In the genomic region with DNA sequence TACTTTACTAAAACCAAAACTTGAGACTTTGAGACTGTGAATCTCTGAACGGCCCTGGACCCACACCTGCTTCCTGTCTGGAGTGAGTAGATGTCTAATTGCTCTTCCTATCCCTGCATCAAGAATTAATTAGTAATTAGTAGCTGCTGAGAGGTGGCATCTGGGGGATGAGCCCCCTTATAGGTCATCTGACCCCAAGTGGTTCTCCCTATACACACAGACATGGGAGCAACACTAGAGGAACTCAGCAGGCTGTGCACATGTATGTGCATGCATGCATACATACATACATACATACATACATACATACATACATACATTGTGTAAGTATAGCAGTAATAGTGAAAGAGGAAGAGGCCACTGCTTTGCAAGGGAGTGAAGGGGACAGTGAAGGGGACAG, we compare ENCODE assay signal across 27 mouse cellular contexts. TPM values are rescaled to one million over a fixed set of nuclear protein-coding genes. Genes with fewer than 3 reads are reported as not detected.
DNase-seq lines count a peak whose midpoint lies in the region; ATAC-seq and TF ChIP-seq lines count a peak whose summit lies in the region.
"Had no signal": no experiment of that assay in that cellular context is flagged by ENCODE, and none has a peak within 500 bp of the region (broad histone marks: within the 10 kb centered on the region; RNA-seq: fewer than 3 reads in every experiment).

No protein-coding gene starts in this region.

- no peak for TF ChIP-seq CTCF in liver, embryonic 14.5 days (IDR thresholded peaks at IDR 0.05; ENCODE audit: low read depth)
- TF ChIP-seq CTCF in bone marrow macrophage, adult 2 months (IDR thresholded peaks at IDR 0.05; ENCODE audit: low read depth, low read length) = no peak

- no peak for ATAC-seq in liver, embryonic 14.5 days (ENCODE audit: insufficient read depth)
- no peak for ATAC-seq in liver, embryonic 12.5 days
- ATAC-seq: forebrain, embryonic 15.5 days; intestine, postnatal 0 days; midbrain, embryonic 13.5 days had no signal

- H3K4me2 ChIP-seq in liver, embryonic 14.5 days (ENCODE audit: low read depth) = peak overlapping the region; percentile 74; the same call in 1 of the 2 replicates
- no peak overlapping the region for H3K4me2 ChIP-seq in liver, embryonic 12.5 days
- H3K4me2 ChIP-seq: embryonic facial prominence, embryonic 13.5 days; forebrain, embryonic 15.5 days; heart, embryonic 12.5 days; hindbrain, embryonic 13.5 days; lung, embryonic 14.5 days; midbrain, embryonic 13.5 days had no signal

- TF ChIP-seq EP300 in liver, embryonic 14.5 days (IDR thresholded peaks at IDR 0.05; ENCODE audit: low read depth) = no peak

- peaks cover 0 to 7% of the 10 kb centered on the region in 2 experiments; a peak in 1 of 4 replicates for H3K4me1 ChIP-seq in liver, embryonic 14.5 days (replicated peaks; ENCODE audit: control insufficient read depth in 2 of 2, insufficient read depth in 2 of 2, low read length in 1 of 2)
- peaks cover 9% of the 10 kb centered on the region for H3K4me1 ChIP-seq in liver, embryonic 12.5 days
- peaks cover 21% of the 10 kb centered on the region for H3K4me1 ChIP-seq in bone marrow macrophage, adult 2 months (ENCODE audit: control insufficient read depth, insufficient read depth, low read length)
- H3K4me1 ChIP-seq: forebrain, embryonic 15.5 days had no signal

- peaks cover 60% of the 10 kb centered on the region for H3K79me2 ChIP-seq in macrophage (ENCODE audit: inconsistent target)

- H3K9me3 ChIP-seq in liver, embryonic 14.5 days (ENCODE audit: control insufficient read depth, low read length) = no peaks in the 10 kb centered on the region
- H3K9me3 ChIP-seq in liver, embryonic 12.5 days (replicated peaks) = 0 out of 2 replicates have a peak, but pooled peaks cover 3% of the 10 kb centered on the region
- H3K9me3 ChIP-seq: embryonic facial prominence, embryonic 13.5 days; forebrain, embryonic 15.5 days; hindbrain, embryonic 13.5 days; midbrain, embryonic 13.5 days had no signal

- no peak overlapping the region for H3K27ac ChIP-seq in liver, embryonic 14.5 days
- H3K27ac ChIP-seq in liver, embryonic 12.5 days = no peak overlapping the region
- peak overlapping the region; percentile 86; the same call in 1 of the 2 replicates for H3K27ac ChIP-seq in bone marrow macrophage, adult 2 months (ENCODE audit: insufficient read depth, low read depth, low read length)
- H3K27ac ChIP-seq in macrophage = peak overlapping the region; percentile 97
- H3K27ac ChIP-seq: embryonic facial prominence, embryonic 13.5 days; forebrain, embryonic 10.5 days; forebrain, embryonic 15.5 days; hindbrain, embryonic 13.5 days; midbrain, embryonic 13.5 days had no signal

- 57% methylated on average over 1 of the region's 1 CpGs for WGBS in liver, embryonic 14.5 days (ENCODE audit: insufficient replicate concordance)
- 64% methylated on average over 1 of the region's 1 CpGs for WGBS in liver, embryonic 12.5 days (ENCODE audit: insufficient replicate concordance)
- WGBS in macrophage (ENCODE audit: missing documents) = 14% methylated on average over 1 of the region's 1 CpGs

- no peak for TF ChIP-seq POLR2A in bone marrow macrophage, adult 2 months (IDR thresholded peaks at IDR 0.05; ENCODE audit: borderline replicate concordance, low read depth, low read length)

- no peaks in the 10 kb centered on the region for H3K27me3 ChIP-seq in liver, embryonic 14.5 days (ENCODE audit: control insufficient read depth, insufficient read depth, low read length)
- H3K27me3 ChIP-seq in liver, embryonic 12.5 days (replicated peaks) = no peaks in the 10 kb centered on the region
- H3K27me3 ChIP-seq: embryonic facial prominence, embryonic 13.5 days; forebrain, embryonic 15.5 days; heart, embryonic 12.5 days; hindbrain, embryonic 13.5 days; midbrain, embryonic 13.5 days had no signal

- H3K9ac ChIP-seq in liver, embryonic 14.5 days (replicated peaks) = no peak overlapping the region
- no peak overlapping the region for H3K9ac ChIP-seq in liver, embryonic 12.5 days
- H3K9ac ChIP-seq: embryonic facial prominence, embryonic 13.5 days; forebrain, embryonic 15.5 days; heart, embryonic 12.5 days; hindbrain, embryonic 13.5 days; lung, embryonic 14.5 days; midbrain, embryonic 13.5 days had no signal

- no peak for DNase-seq in liver, embryonic 14.5 days (ENCODE audit: low read depth in 3 of 3, low spot score in 3 of 3)
- DNase-seq in A20 (ENCODE audit: low read depth, low spot score) = peak; percentile 55
- no peak for DNase-seq in right cerebral cortex, postnatal 4 days
- no peak for DNase-seq in kidney, adult 8-10 months
- DNase-seq: adrenal gland, postnatal 10 days; cerebellum, adult 18-20 months; cerebellum, postnatal 10 days; gastrocnemius, postnatal 25 days; heart, adult 18-20 months; heart, postnatal 4 days; kidney, postnatal 14 days; left cerebral cortex, postnatal 4 days; lung, embryonic 14.5 days; lung, postnatal 14 days; right cerebral cortex, postnatal 14 days; spleen, adult 18-20 months had no signal

- no peak overlapping the region for H3K4me3 ChIP-seq in liver, embryonic 14.5 days (ENCODE audit: insufficient read depth in 1 of 2, low read depth in 2 of 2, low read length in 2 of 2)
- no peak overlapping the region for H3K4me3 ChIP-seq in liver, embryonic 12.5 days
- peak overlapping the region; percentile 70 for H3K4me3 ChIP-seq in bone marrow macrophage, adult 2 months (ENCODE audit: insufficient read depth, low read length)
- H3K4me3 ChIP-seq in macrophage (ENCODE audit: inconsistent target) = peak overlapping the region; percentile 80
- H3K4me3 ChIP-seq: embryonic facial prominence, embryonic 13.5 days; forebrain, embryonic 10.5 days; forebrain, embryonic 15.5 days; heart, embryonic 12.5 days; hindbrain, embryonic 13.5 days; midbrain, embryonic 13.5 days had no signal

- no peaks in the 10 kb centered on the region for H3K36me3 ChIP-seq in liver, embryonic 14.5 days (replicated peaks; ENCODE audit: control insufficient read depth, insufficient read depth, low read depth)
- peaks cover 7% of the 10 kb centered on the region; the same call in 1 of the 2 replicates for H3K36me3 ChIP-seq in liver, embryonic 12.5 days
- peaks cover 22% of the 10 kb centered on the region for H3K36me3 ChIP-seq in macrophage (ENCODE audit: inconsistent target)
- H3K36me3 ChIP-seq: embryonic facial prominence, embryonic 13.5 days; forebrain, embryonic 10.5 days; forebrain, embryonic 15.5 days; G1E; heart, embryonic 12.5 days; hindbrain, embryonic 13.5 days; midbrain, embryonic 13.5 days had no signal

RNA-seq across cellular contexts. Expression of gene A630001G21Rik, which starts 43.9 kb away (rescaled TPM):
- polyA plus RNA-seq in liver, embryonic 14.5 days (2012; rRNA removed) = 1.7 and 2.9 TPM in 2 replicates
- 1.9 and 2.6 TPM in 2 replicates for polyA plus RNA-seq in liver, embryonic 14.5 days (2014; fragmentation: Nextera tagmentation; extraction: Ambion mirVana)
- polyA plus RNA-seq in liver, embryonic 12.5 days (2016; fragmentation: Nextera tagmentation; extraction: Ambion mirVana) = 2.5 and 3.2 TPM in 2 replicates
- 110 and 111 TPM in 2 replicates for polyA plus RNA-seq in bone marrow macrophage, adult 2 months (2012; ENCODE audit: insufficient read depth, insufficient read length, missing spikeins)
- total RNA-seq in macrophage (2018; cell fraction: chromatin; rRNA removed) = 100 to 1,000 TPM in 22 of 26 experiments, 10 to 100 TPM in 4; 65.8 to 335 (median 180) TPM
- total RNA-seq in macrophage (2018; cell fraction: cytosol; rRNA removed) = 10 to 100 TPM; 16.6 to 45.8 (median 27.9) TPM
- total RNA-seq in macrophage (2018; cell fraction: nucleus; rRNA removed) = 100 to 1,000 TPM in 25 of 26 experiments, 10 to 100 TPM in 1; 97.8 to 265 (median 186) TPM
- 21.9 to 32.0 TPM (median 29.3 TPM) in 3 replicates for polyA plus RNA-seq in macrophage (2018)
- polyA plus RNA-seq: G1E had no signal

RNA-seq across cellular contexts. Expression of gene Cab39, which starts 58.7 kb away (rescaled TPM):
- 14.4 and 20.4 TPM in 2 replicates for polyA plus RNA-seq in liver, embryonic 14.5 days (2012; rRNA removed)
- polyA plus RNA-seq in liver, embryonic 14.5 days (2014; fragmentation: Nextera tagmentation; extraction: Ambion mirVana) = 15.8 and 16.9 TPM in 2 replicates
- polyA plus RNA-seq in liver, embryonic 12.5 days (2016; fragmentation: Nextera tagmentation; extraction: Ambion mirVana) = 25.3 and 25.9 TPM in 2 replicates
- 110 and 119 TPM in 2 replicates for polyA plus RNA-seq in bone marrow macrophage, adult 2 months (2012; ENCODE audit: insufficient read depth, insufficient read length, missing spikeins)
- 100 to 1,000 TPM in 2 of 26 experiments, 10 to 100 TPM in 24; 33.9 to 109 (median 74.3) TPM for total RNA-seq in macrophage (2018; cell fraction: chromatin; rRNA removed)
- total RNA-seq in macrophage (2018; cell fraction: cytosol; rRNA removed) = 100 to 1,000 TPM in 25 of 26 experiments, 10 to 100 TPM in 1; 99.5 to 166 (median 146) TPM
- 100 to 1,000 TPM in 15 of 26 experiments, 10 to 100 TPM in 11; 65.3 to 172 (median 109) TPM for total RNA-seq in macrophage (2018; cell fraction: nucleus; rRNA removed)
- polyA plus RNA-seq in macrophage (2018) = 120 to 143 TPM (median 143 TPM) in 3 replicates

Comparison
In these comparisons a context has a peak if more than half of its experiments do, and no peak if none do; other contexts are left out.
1. H3K27ac ChIP-seq: peak in bone marrow macrophage, adult 2 months (single experiment) and macrophage (single experiment); none in liver, embryonic 14.5 days (single experiment) and liver, embryonic 12.5 days (single experiment).
2. H3K4me3 ChIP-seq: peak in bone marrow macrophage, adult 2 months (single experiment) and macrophage (single experiment); none in liver, embryonic 14.5 days (0 of 2) and liver, embryonic 12.5 days (single experiment).